Mouse (Mus musculus) frontal cortex, postnatal 14 days (tissue): ENCODE measurements at regions not wholly inside any gene's neighbourhood (a gene's known extent, or its start where the extent isn't known, plus 50 kb on each side); places are given as distances from the start of the nearest gene placed in this dataset.

Source experiments
- DNase-seq, 2 experiments: peaks; one replicate each; pipeline ENCODE4 v3.0.0; 2022; ENCODE audit warnings: low spot score in 2 of 2

DNA sequence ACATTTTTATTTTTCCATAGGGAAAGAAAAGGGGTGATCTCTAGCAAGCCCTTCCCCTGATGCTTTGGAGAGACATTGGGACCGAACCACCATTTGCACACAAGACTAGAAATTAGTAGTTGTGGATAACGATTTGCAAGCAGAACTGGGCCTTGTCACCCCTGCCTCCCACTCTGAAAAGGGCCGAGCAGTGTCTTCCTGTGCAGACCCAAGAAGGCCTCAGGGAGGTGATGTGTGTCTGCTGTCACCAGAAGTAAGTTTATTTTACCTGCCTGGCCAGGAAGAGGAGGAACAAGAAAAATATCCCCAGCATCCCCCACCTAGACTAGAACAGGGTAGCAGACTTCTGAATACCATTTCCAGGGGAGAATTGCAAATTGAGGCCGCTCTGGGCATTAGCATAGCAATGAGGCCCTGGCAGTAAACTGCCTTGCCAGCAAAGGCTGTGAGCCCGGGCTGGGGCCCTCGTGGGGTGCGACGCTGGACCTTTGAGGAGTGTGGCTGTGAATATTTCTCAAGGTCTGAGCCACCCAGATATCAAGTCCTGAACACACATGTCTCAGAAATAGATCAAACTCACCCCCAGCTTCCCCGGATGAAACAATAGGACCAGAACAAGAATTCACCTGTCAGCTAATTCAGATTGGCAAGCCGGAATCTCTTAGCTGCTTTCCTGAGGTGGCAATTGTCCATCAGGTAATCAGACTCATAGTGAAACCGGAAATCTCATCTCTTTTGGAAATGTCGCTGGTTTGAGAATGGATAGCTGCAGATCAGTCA is 470.4 kb downstream of the Vrk1 start:
- no peak for DNase-seq

DNA sequence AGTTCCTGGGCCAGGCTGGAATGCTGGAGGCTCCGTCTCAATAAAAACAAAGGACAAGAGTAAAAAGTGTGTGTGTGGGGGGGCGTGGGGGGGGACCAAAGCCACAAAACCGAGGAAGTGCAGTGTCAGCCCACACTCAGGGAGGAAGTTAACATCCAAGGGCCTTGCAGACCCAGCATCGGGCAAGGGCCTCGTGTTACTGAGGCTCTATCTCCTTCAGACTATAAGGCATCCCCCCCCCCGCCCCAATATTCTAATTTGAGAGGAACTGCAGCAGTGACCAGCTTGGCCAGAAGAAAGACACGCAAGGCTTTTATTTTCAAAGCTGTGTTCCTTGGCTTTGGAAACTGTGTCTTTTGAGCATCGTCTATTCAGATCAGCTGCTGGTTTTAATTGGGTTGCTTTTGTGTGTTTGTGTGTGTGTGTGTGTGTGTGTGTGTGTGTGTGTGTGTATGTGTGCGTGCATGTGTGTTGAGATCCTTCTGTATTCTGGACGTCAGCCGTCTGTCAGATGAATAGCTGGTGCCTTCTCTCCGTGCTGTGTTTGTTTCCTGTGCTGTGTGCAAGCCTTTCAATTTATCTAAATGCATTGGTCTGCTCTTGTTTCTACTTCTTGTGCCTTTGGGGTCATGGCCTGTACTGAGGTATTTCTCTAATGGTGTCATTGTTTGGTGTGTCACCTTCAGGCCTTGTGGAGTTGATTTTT is 491.7 kb downstream of the Vrk1 start:
- DNase-seq = no peak

DNA sequence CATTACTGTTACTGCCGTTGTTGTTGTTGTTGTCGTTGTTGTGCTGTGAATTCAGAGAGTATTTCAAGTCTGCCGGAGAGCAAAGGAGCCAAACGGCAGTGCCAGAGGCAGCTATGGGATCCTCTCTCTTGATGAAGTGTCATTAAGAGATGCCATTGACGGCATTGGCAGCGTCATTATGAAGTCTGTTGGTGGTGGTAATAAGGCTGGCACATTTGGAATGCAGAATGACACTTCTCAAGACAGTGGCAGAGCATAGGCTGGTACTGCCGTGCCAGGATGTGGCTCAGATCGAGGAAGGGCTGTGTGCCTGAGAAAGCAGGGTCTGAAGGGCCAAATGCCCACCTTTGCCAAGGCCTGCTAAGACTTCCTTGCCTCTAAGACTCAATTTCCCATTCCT is 494.3 kb downstream of the Vrk1 start:
- no peak for DNase-seq

DNA sequence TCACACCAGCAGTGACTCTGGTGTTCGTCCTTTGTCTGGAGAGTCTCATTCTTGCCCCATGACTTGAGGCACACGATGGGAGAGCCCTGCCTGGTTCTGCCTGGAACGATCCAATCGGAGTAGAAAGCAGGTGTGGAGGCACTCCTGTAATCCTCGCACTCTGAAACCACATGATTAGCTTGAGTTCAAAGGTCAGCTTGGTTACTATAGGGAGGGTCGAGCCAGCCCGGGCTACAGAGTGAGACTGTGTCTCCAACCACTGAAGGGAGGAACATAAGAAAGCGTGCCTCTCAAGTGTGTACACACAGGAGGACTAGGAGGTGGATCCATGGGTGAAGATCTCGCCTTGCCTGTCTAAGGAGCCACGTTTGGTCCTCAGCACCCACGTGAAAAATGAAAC is 504.0 kb downstream of the Vrk1 start:
- no peak for DNase-seq

DNA sequence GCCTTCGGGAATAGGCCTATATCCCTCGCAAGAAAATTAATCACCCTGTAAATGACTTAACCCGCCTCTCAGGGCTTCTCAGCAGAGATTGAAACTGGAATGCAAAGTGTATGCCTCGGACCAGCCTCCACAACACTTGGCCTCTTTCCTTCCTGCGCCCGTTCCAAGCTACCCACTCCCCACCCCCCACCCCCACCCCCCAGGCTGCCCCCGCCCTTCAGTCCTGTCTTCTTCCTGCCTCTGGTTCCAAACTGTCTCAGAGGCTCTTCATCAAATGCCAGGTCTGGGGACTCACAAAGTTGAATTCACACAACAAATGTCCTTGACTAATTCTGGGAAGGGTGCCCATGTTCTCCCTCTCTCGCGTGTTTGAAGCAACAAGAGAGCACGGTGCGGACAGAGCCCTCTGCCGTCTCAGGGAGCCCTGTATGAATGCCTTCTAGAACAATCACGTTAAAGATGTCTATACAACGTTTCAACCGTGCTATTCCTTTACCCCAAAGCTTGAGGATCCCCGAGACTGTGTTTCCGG is 505.3 kb downstream of the Vrk1 start:
- DNase-seq = no peak

GRCm38 (mm10) chr12:106519141-106519540 is 509.1 kb downstream of the Vrk1 start:
- no peak for DNase-seq

DNA sequence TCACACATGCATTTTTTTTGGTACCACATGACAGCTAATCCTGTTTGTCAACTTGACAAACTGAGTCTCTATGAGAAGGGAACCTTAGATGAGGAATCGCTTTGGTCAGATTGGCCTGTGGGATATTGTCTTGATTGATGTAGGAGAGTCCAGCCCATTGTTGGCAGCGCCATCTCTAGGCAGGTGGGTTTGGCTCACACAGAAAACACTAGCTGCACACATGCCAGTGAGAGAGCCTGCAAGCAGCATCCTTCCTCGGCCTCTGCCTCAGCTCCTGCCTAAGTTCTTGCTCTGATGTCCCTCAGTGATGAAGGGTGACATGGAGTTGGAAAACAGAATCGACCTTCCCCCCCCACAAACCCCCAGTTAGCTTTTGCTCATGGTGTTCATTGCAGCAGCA is 514.4 kb downstream of the Vrk1 start:
- no peak for DNase-seq

- no peak for DNase-seq
These were observed 517.1 kb downstream of the Vrk1 start for GRCm38 (mm10) chr12:106527116-106527515.

DNA sequence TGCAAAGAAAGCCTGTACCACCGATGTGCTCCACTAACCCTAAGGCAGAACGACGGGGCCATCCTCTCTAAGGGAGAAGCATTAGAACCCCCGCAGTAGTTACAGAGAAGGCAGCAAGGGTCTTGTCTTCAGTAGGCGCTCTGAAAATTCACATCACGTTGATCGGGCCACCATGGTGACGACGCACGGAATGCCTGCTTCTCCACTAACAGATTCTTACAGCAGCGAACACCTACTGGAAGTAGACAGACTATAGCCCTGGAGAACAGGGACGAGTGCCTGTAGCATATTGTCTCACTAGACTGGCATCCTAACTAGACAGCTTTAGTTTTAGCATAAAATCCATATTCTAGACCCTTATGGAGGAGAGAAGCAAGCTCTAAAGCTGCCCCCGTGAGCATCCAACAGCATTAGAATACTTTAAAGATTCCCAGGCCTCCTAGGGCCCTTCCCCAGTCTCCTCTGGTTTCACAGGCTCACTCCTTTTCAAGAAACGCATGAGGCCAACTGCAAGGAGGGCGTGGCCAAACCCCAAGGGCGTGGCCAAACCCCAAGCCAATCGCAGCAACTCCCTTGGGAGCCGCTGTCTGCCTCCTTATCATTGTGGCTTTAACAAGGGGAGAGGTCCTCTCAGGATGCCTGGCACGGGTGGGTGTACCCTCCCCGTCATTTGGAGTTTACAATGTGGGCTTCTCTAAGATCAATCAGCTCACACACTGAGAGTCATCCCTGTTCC is 517.8 kb downstream of the Vrk1 start:
- DNase-seq = peak in 1 of 2 experiments; percentile 8

GRCm38 (mm10) chr12:106528521-106528920 is 518.5 kb downstream of the Vrk1 start:
- DNase-seq = no peak

DNA sequence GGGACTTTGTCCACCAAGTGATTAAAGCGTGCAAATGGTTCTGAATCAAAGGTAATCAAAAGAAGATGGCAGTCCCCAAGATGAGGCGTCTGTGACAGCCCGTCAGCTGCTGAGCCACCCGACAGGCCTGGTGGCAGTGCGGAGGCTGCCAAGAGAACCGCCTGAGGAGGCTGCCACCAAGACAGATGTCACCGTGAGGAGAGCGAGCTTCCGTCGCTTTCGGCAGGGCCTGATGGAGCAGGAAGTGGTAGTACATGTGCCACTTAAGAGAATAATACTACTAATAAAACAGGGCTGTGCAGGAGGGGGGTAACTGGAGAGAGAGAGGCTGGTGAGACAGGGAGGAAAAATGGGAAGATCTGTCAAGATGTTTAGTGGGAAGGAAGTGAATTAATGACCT is 519.1 kb downstream of the Vrk1 start:
- DNase-seq = no peak

- DNase-seq = no peak
These were observed 525.1 kb downstream of the Vrk1 start for GRCm38 (mm10) chr12:106535086-106535485.

DNA sequence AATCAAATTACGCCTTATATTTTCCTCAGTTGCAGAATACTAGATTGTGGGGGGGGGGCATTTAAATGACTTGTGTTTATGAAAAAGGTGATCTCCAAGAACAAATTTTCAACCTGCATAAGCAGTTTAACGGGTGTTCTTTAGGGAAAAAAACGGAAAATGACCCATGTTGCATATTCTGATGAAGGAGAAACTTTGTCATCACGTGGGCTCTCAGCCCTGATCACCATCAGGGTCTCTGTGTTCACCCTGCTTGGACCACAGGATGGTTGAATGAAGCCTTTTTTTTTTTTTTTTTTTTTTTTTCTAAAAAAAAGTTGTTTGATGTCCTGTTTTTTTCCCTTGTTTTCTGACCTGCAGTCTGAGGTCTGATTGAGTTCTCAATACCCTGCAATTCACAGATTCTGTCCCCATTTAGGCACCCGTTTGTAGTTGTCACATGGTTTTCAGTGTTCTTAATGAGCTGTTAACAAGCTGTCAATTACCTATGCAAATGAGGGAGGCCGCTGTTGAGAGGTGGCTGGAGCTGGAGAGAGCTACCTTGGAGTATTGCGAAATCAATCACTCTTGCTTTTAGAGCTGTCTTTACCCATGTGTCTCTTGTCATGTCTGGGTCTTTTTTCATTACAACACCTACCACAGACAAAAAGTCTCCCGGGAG is 525.7 kb downstream of the Vrk1 start:
- no peak for DNase-seq

DNA sequence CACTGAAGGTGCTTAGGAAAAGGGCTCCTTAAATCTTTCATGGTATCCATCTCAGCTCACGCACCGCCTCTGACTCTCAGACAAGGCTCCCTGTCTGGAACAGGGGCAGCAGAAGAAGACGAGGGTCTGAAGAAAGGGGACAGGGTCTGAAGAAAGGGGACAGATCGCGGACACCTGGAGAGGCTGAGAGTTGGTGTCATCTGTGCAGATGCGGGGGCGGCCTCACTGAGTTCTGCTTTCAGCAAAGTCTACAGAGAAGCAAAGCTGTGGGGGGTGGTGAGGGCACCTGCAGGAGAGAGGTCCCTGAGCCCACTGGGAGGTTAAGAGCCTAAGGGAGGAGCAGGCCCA is 526.2 kb downstream of the Vrk1 start:
- DNase-seq = no peak

GRCm38 (mm10) chr12:106540003-106540402 is 530.0 kb downstream of the Vrk1 start:
- DNase-seq = no peak

DNA sequence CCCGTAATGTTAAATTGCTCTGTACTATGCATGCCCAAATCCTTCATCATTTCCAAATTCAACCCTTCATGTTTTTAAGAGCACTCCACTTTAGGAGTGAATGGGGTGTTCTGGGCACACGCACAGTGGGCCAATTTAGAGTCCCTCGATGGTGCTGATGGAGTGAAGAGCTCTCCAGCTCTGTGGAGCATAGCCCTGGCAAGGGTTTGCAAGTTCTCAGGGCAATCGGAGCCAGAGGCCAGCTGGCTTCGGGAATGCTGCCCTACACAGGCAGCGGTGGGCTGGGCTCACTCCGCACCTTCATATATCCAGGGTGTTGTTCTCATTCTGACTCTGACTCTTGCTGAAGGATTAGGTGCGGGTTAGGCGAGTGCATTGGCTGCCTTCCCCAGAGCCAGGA is 549.5 kb downstream of the Vrk1 start:
- no peak for DNase-seq

GRCm38 (mm10) chr12:106565263-106565681 is 555.2 kb downstream of the Vrk1 start:
- no peak for DNase-seq

DNA sequence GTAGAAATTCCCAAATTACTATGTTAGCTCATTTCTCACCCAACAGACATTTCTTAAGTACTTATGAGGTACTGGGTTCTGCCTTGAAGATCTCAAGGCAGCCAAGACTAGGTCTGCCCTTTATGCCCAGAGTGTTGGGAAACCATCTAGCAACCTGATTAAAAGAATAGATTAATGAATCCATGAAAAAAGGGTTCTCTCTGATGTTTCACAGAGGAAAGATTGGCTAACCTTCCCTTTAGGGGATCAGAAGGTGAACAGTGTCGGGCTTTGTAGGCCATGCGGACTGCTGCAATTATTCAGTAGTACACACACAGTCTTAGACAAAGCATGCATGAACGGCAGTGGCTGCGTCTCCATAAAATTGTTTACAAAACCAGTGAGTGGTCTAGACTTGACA is 556.3 kb downstream of the Vrk1 start:
- DNase-seq = no peak

DNA sequence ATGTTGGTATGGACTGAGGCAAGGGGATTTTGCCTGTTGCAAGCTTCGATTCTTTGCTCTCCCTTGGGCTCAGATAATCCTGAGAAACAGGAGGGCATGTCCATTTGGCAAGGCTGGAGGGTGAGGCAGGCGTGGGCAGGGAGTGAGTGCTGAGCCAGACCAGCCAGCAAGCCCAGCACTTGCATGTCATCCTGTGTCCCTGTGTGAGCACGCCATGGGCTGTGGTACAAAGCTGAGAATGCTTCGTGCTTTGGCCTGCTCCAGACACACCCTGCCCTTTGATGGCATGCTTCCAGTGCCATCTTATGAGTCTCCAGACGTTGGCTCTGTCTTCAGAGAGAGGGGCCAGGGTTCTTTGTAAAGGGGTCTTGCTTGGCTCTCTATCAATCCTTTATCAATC is 557.1 kb downstream of the Vrk1 start:
- no peak for DNase-seq

- DNase-seq = no peak
These were observed 558.6 kb downstream of the Vrk1 start for GRCm38 (mm10) chr12:106568541-106569085.

GRCm38 (mm10) chr12:106572956-106573355 is 562.9 kb downstream of the Vrk1 start:
- DNase-seq = no peak

- peak in 1 of 2 experiments; percentile 11 for DNase-seq
These were observed 572.7 kb downstream of the Vrk1 start for GRCm38 (mm10) chr12:106582760-106583159.
